Mouse (Mus musculus): Measurements from ENCODE around the gene Pdzk1ip1.

DNA sequence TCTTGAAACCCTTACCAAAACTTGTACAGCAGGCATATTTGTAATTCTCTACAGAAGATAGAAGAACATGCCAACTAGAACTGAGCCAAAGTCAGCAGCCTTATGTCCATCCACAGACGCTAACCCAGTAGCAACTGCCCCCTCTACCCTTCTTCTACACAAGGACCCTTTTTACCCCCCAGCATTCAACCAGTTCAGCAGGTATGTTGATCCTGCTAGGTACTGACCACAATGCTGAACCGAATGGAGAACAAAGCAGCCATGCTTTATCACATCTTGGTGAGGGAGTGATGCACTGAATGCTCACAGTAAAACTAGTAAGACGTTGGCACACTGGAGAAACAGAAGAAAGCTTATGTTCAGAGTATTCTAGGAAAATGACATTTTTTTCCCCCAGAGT, 42.9 kb upstream of the Pdzk1ip1 start:
- TF ChIP-seq CTCF (IDR thresholded peaks at IDR 0.05; ENCODE audit: borderline replicate concordance, extremely low read depth, insufficient read depth, insufficient read length) = no peak
- TF ChIP-seq POLR2A (IDR thresholded peaks at IDR 0.05; ENCODE audit: borderline replicate concordance, extremely low read depth, insufficient read depth, insufficient read length, poor library complexity, severe bottlenecking) = no peak
